Mouse (Mus musculus): ENCODE measurements around the gene Setdb1.
"Not testable (repeated sequence)": the region's sequence is repeated elsewhere in the genome, so short reads cannot be mapped to it uniquely, and the experiment has no call there.

Gene Setdb1

GRCm38 (mm10) chr3:95356701-95357449, at the start of gene Setdb1:
TSS of gene Setdb1 (minus strand) at chr3:95357202.
- POLR2A ChIA-PET: interaction anchor here in 2 of 4 experiments (0.6 to 1.9 kb wide), 2 partner anchors 13 to 21 kb away, joined by 3 to 6 read pairs; no protein-coding TSS in a partner anchor
- CTCF ChIA-PET: not testable (repeated sequence)

DNA sequence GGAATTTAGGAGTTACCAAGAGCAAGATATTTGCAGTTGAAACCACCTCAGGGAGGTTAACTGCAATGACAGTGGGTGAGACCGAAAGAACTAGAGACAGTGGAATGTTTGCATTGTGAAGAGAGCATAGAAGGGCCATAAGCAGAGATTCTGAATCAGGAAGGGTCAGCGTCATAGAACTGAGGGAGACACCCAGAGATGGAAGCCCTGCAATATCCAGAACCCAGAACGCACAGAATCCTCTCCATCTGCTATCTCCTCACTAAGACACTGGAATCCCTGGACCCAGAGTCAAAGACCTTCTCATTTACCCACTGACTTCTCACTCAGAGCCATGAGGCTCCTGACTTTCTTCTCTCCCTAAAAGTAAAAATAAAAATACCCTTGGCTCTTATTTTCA, 45.7 kb upstream of the Setdb1 start, which contains the start of gene 4930558C23Rik:
4930558C23Rik (minus strand) TSS at position 101 of the 400 bp plus-strand sequence.
- ChIA-PET POLR2A (interaction anchor here in 2 of 4 experiments (0.7 to 1.1 kb wide), 2 partner anchors 8 to 23 kb away, joined by 3 to 4 read pairs; no protein-coding TSS in a partner anchor), CTCF (interaction anchor here in 2 of 4 experiments (0.6 to 1.5 kb wide), 3 partner anchors 53 to 92 kb away, joined by 4 to 6 read pairs (median 5); no protein-coding TSS in a partner anchor)

DNA sequence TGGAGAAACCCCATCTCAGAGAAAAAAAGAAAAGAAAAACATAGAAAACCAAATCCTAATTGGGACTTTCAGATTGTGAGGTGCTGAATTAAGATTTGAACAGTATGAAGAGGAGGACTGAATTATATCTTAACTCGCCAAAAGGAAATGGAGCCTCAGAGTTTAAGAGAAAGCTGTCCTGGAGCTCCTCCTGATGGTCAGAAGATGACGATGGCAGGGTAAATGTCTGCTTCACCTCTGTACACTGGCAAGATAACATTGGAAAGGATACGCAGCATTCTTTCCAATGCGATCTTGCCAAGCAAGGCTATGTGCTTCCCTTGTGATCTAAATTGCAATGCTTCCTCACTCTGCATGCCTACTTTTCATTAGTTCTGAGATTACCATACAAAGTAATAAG, 37.4 kb upstream of the Setdb1 start:
- POLR2A ChIA-PET: interaction anchor here in 2 of 4 experiments (0.6 to 0.7 kb wide), 2 partner anchors 12 to 708 kb away, joined by 3 to 4 read pairs; no protein-coding TSS in a partner anchor
- CTCF ChIA-PET: interaction anchor here in 2 of 4 experiments (1.0 kb wide), 3 partner anchors 45 to 84 kb away, joined by 3 to 4 read pairs (median 3); no protein-coding TSS in a partner anchor

DNA sequence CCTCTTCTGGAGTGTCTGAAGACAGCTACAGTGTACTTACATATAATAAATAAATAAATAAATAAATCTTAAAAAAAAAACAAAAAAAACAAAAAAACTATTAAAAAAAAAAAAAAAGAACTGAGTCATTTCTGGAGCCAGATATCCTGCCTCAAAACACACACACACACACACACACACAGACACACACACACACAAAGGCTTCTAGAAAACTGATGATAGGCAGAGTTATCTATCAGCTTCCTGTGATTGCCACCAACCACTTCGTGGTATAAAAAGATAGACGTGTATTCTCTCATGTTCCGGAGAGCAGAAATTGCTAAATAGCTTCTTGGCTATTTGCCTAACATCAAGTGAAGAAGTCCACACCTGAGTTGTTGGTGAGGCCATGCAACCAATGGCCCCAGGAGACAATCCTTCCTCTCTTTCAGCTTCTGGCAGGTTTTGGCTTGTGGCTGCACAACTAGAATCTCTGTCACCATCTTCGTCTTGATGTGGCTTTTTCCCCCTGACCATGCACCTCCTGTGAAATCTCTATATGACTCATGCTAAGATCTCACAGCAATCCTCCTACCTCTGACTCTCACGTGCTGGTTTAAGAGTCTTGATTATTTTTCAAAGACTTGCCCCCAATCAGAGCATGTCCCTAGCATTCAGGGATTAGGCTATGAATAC, 28.5 kb upstream of the Setdb1 start:
- CTCF ChIA-PET: no interaction called here
- POLR2A ChIA-PET: interaction anchor here in 3 of 4 experiments (0.5 to 1.5 kb wide), 8 partner anchors 16 to 502 kb away, joined by 3 to 5 read pairs (median 3); no protein-coding TSS in a partner anchor

- ChIA-PET CTCF (no interaction called here), POLR2A (no interaction called here)
These were observed 16.2 kb upstream of the Setdb1 start for GRCm38 (mm10) chr3:95373208-95373607.

DNA sequence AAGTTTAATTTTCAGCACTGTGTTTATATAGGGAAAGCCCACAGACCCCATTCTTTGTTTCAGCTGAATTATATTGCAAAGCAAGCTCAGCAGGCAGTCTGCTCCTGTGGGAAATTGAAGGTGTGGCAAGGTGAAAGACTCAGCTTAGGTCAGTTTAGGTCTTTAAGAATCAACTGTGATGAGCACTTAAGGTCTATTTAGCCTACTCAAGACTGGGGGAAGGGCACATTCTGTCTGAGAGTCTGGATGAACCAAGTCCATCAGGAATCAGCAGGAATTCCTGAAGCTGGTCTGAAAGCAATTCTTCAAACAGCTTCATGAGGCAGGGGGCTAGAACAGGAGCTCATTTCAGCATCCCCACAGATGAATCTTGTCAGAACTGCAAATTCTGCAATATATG, 13.1 kb upstream of the Setdb1 start:
- POLR2A ChIA-PET: interaction anchor here (0.6 to 1.7 kb wide), 16 partner anchors 9 to 556 kb away, joined by 3 to 8 read pairs (median 5); partner anchors contain the start of genes Arnt (in 3 of the 4), Cers2 (in 1 of the 4), Ensa (in 1 of the 4) and Sema6c (in 1 of the 4)
- CTCF ChIA-PET: interaction anchor here in 3 of 4 experiments (0.6 to 1.2 kb wide), 4 partner anchors 20 to 151 kb away, joined by 3 to 8 read pairs (median 3); no protein-coding TSS in a partner anchor

GRCm38 (mm10) chr3:95360276-95360675, 3.3 kb upstream of the Setdb1 start:
- CTCF ChIA-PET: not testable (repeated sequence)
- POLR2A ChIA-PET: interaction anchor here in 2 of 4 experiments (1.2 to 1.9 kb wide), 2 partner anchors 10 to 25 kb away, joined by 3 to 8 read pairs; no protein-coding TSS in a partner anchor

GRCm38 (mm10) chr3:95357746-95358145, 744 bp upstream of the Setdb1 start:
- ChIA-PET POLR2A (interaction anchor here in 1 of 4 experiments (1.9 kb wide), 1 partner anchor 12 kb away, joined by 6 read pairs; no protein-coding TSS in a partner anchor), CTCF (no interaction called here)

- CTCF ChIA-PET: not testable (repeated sequence)
- POLR2A ChIA-PET: interaction anchor here in 1 of 4 experiments (0.6 kb wide), 1 partner anchor 21 kb away, joined by 3 read pairs; no protein-coding TSS in a partner anchor
These were observed 974 bp downstream of the Setdb1 start for GRCm38 (mm10) chr3:95355911-95356544.

- ChIA-PET CTCF (interaction anchor here (0.5 to 2.2 kb wide), 26 partner anchors 10 to 766 kb away, joined by 3 to 16 read pairs (median 4); partner anchors contain the start of genes 4930558C23Rik (in 1 of the 4), Arnt (in 1 of the 4) and Cers2 (in 1 of the 4)), POLR2A (interaction anchor here in 3 of 4 experiments (0.7 to 1.5 kb wide), 11 partner anchors 8 to 326 kb away, joined by 3 to 10 read pairs (median 3); partner anchors contain the start of gene Arnt (in 1 of the 3))
These were observed 7.5 kb downstream of the Setdb1 start for GRCm38 (mm10) chr3:95349491-95349890.

DNA sequence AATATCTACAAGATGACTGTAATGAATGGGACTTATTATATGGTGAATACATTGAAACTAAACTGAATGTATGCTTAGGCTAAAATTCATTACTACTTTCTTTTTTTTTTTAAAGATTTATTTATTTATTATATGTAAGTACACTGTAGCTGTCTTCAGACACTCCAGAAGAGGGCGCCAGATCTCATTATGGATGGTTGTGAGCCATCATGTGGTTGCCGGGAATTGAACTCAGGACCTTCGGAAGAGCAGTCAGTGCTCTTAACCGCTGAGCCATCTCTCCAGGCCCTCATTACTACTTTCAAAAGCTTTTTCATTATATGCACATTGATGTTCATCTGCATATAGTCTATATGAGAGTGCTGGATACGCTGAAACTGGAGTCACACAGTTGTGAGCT, 8.7 kb downstream of the Setdb1 start:
- POLR2A ChIA-PET: interaction anchor here (0.5 to 1.5 kb wide), 7 partner anchors 9 to 228 kb away, joined by 3 to 4 read pairs (median 3); no protein-coding TSS in a partner anchor
- CTCF ChIA-PET: interaction anchor here (0.6 to 2.2 kb wide), 6 partner anchors 12 to 102 kb away, joined by 3 to 16 read pairs (median 3); no protein-coding TSS in a partner anchor

DNA sequence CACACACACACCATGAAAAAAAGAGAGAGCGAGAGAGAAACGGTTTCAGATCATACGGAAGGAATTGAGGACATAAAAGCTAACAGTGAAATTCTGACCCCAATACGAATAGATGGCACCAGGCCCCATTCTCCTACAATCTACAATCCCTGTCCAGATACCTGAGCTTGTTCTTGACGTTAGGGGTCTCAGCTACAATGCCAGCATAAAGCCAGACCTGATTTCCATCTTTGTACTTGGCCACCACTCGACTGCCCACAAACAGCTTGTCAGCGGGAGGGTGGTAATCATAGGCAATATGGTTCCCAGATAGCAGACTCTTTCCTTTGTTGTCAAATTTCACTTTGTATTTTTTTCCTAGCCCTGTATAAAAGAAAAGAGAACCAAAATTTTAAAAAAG, 10.5 kb downstream of the Setdb1 start:
- CTCF ChIA-PET: interaction anchor here in 1 of 4 experiments (0.9 kb wide), 1 partner anchor 36 kb away, joined by 3 read pairs; no protein-coding TSS in a partner anchor
- POLR2A ChIA-PET: interaction anchor here in 1 of 4 experiments (1.4 kb wide), 1 partner anchor 95 kb away, joined by 4 read pairs; the partner anchor contains the start of gene Bnipl

DNA sequence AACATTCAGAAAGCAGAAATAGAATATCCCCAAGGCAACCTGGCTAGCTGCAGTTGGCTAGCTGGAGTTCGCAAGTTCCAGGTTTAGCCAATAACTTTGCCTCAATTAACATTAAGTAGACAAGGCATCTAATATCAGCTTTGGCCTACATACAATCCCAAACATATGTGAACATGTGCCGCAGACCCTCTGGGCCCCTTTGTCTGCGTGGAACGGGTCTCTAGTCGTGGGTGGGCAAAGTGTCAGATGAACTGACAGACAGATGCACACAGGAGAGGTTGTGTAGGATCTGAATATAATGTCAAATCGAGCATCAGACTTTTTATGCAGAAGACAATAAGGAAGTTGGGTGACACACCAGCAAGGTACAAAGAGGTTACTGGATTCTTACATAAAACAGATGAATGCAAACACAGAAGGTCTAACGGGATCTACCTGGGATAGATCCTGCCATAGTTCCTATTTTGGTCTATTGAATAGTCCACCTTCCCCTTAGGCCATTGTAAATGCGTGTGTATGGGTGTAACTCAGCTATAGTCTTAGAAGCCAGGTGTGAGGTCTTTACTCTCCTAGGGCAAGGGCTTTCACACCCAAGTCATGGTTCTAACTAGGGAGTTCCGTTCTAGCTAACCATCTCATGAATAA, 13.5 kb downstream of the Setdb1 start:
- ChIA-PET CTCF (interaction anchor here in 1 of 4 experiments (1.3 kb wide), 1 partner anchor 107 kb away, joined by 3 read pairs; no protein-coding TSS in a partner anchor), POLR2A (interaction anchor here in 2 of 4 experiments (1.4 to 1.9 kb wide), 3 partner anchors 20 to 331 kb away, joined by 3 to 6 read pairs (median 4); no protein-coding TSS in a partner anchor)

- CTCF ChIA-PET: interaction anchor here in 2 of 4 experiments (0.6 to 2.2 kb wide), 3 partner anchors 12 to 112 kb away, joined by 4 to 9 read pairs (median 6); no protein-coding TSS in a partner anchor
- POLR2A ChIA-PET: interaction anchor here in 3 of 4 experiments (0.9 to 2.1 kb wide), 5 partner anchors 11 to 19 kb away, joined by 3 to 6 read pairs (median 3); no protein-coding TSS in a partner anchor
These were observed 18.8 kb downstream of the Setdb1 start for GRCm38 (mm10) chr3:95338251-95338650.

DNA sequence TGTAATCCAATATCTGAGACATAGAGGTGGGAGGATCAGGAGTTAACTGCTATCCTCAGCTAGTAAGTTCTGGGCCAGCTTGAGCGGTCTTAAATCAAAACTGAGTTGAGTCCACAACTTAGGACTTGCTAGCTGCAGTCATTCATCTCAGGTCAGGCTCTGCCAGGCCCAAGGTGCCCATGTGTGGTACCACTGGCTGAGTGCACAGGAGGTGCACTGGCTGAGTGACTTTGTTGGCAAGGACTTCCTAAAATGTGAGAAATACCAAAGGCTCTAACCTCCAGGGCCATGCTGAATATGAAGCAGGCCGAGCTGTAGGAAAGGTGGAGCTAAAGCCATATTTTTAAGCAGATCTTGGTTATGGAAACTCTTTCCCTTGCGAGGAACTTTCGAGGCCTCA, 19.7 kb downstream of the Setdb1 start:
- ChIA-PET POLR2A (interaction anchor here in 3 of 4 experiments (0.6 to 2.1 kb wide), 7 partner anchors 10 to 119 kb away, joined by 3 to 6 read pairs (median 4); partner anchors contain the start of gene Prune1 (in 1 of the 3)), CTCF (interaction anchor here in 1 of 4 experiments (0.6 to 0.7 kb wide), 2 partner anchors 18 to 113 kb away, joined by 4 to 6 read pairs; no protein-coding TSS in a partner anchor)

GRCm38 (mm10) chr3:95331528-95331927, 25.5 kb downstream of the Setdb1 start:
- ChIA-PET POLR2A (no interaction called here), CTCF (interaction anchor here in 1 of 4 experiments (0.5 kb wide), 1 partner anchor 181 kb away, joined by 4 read pairs; no protein-coding TSS in a partner anchor)

All from embryonic stem cell, embryonic (primary cell).